Mouse (Mus musculus) spleen, adult 18-20 months (tissue): ENCODE measurements around the gene Aldh1l1.
A peak's percentile ranks its signal among the peaks of the same experiment; 100 is the strongest.

Experiments
- DNase-seq, 2 experiments: peaks; one replicate each; pipeline ENCODE4 v3.0.0; 2022; ENCODE audit warnings: mixed read lengths in 2 of 2

Aldh1l1 gene

DNA sequence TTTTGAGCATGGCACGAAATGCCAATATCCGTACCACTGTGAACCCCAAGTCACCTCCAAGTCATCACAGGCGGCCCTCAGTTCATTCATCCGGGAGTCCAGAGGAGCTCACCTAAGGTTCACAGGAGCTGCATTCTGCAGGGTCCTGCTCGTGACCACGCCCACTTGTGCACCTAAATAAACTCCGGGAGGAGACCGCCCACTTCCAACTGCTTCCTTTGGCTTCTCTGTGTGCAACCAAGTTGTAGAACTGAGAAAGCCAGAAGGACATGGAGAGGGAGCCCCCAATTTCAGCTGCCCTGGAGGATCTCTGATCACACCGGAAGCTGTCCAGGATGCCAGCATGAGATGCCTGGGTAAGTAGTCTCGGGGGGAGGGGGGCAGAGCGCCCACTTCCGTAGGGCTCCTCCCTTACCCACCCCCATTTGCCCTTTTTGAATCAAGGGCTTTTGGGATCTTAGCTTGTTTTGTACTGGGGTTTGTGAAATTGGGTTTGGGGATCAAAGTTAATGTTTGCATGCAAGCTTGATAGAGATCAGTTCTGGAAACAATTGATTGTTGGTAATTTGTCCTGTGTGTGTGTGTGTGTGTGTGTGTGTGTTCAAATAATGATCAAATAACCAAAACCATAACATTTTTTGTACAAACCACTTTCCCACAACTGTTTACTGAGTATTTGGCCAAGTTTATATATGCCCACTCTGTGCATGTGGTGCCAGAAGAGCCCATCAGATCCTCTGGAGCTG lies at the start of gene Aldh1l1:
Aldh1l1 (plus strand) TSS at position 252 of the 746 bp plus-strand sequence.
- no peak for DNase-seq

DNA sequence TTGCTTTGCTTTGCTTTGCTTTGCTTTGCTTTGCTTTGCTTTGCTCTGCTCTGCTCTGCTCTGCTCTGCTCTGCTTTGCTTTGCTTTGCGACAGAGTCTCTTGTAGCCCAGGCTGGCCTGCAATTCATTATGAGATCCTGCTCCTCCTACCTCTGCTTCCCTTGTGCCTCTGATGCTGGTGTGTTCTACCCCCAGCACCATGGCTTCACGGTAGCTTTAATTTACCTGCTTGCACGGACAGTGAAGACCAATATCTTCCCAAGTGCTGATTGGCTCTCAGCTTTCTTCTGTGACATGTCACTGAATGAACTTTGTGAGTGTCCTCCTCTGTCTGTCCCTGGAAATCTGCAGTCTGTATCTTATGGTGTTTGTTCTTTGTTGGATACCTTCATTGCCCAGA lies 49.2 kb upstream of the Aldh1l1 start:
- no peak for DNase-seq

DNA sequence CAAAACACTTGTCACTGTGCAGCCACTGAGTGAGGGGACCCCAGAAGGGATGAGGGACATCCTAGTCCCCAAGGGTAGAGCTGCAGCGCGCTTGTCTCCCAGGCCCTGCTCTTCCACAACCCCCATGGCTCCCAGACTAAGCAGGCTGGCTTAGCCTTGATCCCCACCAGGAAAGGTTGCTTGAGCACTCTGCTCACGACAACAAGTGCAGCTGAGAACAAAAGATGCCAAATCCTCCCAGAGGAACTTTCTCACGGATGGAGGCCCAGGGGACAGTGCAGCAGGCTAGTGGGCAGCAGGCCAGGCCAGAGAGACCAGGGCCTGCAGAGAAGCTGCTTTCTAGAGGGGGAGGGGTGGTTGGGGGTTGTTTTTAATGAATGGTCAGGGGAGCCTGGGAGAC lies 39.3 kb upstream of the Aldh1l1 start:
- DNase-seq: no peak

DNA sequence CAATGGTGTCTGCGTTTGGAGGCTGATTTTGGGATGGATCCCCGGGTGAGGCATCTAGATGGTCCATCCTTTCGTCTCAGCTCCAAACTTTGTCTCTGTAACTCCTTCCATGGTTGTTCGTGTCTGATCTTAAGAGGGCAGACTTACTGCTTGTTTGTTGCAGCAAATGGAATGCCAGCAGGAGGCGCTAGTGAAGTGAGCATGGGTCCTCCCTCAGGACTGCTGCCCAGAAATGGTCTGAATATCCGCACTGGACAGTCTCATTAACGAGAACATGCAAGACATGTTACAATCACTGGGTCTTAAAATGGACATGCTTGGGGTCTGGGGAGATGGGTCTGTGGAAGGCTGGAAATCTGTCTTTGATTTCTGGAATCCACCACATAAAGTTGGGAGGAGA lies 36.0 kb upstream of the Aldh1l1 start:
- DNase-seq: peak in 1 of 2 experiments; percentile 55

DNA sequence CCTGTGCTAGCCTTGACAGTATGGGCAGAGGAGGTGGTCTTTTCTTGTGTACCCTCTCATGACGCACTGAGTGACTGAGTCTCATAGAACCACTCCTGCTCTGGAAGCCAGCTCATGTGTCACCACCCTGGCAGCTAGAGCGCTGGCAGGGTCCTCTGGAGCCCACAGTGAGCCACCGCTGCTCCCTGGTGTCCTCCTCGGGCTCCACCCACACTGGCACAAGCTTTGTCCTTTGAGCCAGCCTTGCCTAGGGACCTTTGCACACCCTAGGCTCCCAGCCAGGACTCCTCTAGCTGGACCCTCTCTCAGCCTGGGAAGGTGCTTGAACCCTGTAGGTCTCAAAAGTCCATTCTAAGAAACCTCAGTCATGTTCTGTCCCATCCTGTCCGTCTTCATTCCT lies 35.5 kb upstream of the Aldh1l1 start:
- no peak for DNase-seq

DNA sequence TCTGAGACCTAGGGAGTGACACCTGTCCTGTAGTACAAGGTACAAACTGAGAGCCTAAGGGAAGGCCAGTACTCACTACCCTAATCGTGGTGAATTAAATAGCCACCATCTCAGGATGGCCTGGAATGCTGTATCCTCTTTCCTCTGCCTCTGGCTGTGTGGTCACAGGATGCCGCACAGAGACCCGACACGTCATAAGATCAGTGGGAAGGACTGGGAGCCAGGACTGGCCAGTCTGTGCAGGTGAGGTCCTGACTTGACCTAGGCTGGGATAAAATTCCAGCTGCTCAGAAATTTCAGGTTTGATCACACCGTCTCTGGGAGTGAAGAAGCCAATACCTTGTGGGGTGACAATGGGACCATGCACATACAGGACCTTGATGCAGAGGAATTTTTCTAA lies 34.7 kb upstream of the Aldh1l1 start:
- no peak for DNase-seq

DNA sequence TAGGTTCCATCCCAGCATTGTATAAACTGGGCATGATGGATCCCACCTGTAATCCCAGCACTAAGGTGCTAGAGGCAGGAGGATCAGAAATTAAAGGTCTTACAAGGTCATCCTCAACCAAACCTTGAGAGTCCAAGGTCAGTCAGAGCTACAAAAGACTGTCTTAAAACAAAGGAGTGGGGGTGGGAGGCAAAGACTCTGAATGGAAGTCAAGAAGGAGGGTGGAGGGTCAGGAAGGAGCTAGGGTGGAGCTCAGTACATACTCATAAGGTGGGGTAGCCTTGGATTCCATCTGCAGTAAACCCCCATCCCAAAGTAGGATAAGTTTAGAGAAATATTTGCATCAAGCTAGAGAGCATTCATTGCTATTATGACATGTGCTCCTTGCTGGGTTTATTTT lies 33.6 kb upstream of the Aldh1l1 start:
- no peak for DNase-seq

DNA sequence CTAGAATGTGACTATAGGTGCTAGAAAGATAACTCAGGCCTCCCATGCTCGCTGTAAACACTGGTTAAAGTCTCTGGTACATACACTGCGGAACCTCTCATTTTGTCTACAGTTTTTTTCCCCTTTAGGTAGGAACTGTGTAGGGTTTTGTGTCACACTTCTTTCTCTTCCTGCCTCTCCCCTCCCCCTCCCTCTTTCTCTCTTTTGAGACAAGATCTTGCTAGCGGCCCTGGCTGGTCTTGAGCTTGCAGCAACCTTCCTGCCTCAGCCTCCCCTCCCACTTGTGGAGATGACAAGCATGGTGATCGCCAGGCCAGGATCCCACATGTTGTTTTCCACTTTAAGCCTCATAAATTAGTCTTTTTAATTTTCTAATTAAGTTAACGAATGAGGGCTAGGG lies 32.5 kb upstream of the Aldh1l1 start:
- no peak for DNase-seq

DNA sequence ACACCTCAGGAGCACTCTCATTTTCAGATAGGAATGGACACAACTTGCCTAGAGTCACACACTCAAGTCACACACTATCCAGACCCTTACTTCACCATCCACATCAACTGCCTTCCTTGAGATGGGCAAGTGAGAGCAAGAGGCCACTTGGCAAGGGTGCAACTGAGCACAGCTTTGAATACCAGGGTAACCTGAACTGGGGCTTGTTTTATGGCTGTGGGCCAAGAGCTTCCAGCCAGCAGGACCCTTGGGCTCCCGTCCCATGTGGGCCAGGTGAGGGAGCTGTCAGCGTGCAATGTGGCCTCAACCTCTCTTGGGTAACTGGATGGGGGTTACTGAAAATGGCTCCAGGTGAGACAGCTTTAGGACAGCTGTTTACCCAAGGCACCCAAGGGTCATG lies 28.8 kb upstream of the Aldh1l1 start:
- no peak for DNase-seq

DNA sequence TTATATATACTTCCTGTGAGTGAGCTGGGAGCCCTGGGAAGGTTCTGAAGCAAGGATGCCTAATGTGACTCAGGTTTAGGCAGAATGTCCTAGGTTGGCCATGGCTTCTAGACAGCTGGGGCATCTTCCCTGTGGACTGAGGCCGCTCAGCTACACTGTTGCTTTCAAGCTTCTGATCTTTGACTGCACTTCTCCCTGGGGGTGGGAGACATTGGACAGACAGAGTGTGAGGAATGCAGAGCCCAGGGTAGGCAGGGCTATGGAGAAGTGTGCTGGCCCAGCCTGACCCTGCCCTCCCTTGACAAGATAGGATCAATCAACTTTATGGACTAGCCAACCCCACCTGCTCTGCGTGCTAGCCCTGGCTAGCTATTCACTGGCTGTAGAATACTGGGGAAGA lies 25.0 kb upstream of the Aldh1l1 start:
- no peak for DNase-seq

DNA sequence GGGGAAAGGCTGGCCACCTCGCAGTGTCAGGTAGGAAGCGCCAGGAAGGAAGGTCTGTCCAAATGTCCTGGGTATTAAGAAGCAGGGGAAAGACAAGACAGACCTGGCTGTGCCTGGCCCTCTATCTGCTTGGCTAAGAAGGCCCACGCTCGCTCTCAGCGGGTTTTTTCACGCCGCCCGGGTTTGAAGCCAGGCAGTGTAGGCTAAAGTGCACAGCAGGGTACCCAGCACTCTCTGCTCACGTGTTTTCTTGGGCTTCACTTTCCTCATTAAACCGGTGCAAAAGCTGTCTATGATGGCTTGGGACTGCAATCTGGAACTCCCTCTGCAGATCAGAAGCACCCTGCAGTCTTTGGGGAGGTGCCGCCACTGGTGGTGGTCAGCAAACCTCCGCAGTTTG lies 24.5 kb upstream of the Aldh1l1 start:
- DNase-seq: no peak

DNA sequence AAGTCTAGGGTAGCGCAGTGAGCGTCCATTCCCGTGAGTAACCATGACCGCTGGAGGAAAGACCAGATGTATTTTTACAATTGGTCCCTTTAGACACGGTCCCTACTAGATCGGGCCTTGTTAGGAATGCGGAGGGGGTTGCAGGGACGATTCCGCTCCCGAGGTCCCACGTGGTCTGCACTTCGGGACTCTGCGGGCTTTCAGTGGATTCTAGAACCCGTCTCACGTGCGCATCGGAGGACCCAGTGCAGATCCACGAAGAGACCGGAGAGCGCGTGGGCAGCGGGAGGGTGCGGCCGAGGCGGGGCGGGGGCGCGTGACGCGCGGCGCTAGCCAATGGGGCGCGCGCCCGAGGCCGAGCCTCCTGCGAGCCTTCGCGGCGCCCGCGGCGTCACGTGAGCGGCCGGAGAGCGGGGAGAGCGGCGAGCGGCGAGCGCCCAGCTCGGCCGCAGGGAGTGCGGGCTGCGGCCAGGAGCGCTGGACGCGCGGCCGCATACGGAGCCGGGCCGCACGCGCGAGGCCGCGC lies 24.0 kb upstream of the Aldh1l1 start, which contains the start of gene Klf15:
Klf15 (plus strand) TSS at position 396 of the 526 bp plus-strand sequence.
- DNase-seq: peak in 1 of 2 experiments; percentile 23

DNA sequence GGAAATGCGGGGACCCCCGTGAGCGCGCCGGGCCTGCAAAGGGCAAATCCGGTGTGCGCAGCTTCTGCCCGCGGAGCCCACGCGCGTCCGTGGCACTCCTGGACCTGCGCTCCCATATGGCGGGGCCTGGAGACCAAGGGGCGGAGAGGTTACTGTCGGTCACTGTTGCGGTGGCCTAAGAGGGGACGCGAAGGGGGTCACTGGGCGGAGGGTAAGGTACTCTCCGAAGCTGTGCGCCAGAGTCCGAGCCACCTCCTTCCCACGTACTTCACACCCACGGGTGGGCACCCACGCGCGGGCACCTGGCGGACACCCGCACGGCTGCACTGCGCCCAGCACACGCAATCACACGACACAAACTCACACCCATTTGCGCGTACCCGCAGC lies 23.4 kb upstream of the Aldh1l1 start:
- no peak for DNase-seq

DNA sequence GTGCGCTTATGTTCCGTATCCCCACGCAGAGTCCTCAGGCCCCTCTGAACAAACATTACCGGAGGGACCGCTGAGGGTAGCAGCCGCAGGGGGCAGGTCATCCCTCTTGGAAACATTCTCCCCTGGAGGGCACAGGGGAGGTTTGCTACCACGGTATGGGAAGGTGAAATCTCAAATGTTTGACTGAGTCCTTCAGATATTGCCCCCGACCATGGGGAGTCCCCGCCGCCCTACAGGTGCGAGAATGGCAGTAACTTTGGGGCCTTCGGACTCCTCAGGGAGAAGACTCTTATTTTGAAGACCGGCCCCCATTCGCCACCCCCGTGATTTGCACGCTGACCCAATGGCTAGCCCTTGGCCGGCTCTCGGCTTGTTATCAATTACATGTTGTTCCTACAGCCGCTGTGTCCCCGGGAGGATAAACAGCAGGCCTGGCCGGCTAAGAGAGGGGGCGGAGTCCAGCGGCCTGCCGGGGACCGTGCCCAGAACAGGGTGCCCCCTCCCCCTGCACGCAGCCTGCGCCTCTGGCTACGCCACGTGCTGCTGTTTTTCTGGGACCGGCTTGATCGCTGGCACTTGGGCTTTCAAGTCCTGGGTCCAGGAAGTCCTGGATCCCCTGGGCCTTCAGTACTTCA lies 22.9 kb upstream of the Aldh1l1 start:
- DNase-seq: peak; percentile 20 to 40

DNA sequence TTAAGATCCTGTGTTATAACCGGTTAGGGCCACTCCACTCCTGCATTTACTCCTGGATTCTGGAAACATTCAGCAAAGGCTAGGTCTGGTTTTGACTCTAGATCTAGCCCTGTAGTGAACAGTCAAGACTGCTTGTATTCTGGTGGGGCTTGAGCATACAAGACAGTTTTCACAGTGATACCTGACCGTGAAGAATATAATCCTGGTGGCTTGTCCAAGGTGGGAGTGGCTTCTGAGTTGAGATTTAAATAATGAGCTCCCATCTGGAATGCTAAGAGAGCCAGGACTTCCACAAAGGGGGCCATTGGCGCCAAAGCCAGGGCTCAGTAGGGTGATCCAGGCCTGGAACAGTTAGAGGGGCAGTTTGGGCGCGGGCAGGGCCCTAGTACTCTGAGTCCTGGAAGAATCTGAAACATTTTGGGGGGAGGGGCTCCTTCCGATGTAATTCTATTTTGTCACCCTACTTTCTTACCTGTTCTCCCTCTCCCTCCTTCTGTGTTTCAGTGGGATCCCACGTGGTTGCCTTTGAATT lies 22.3 kb upstream of the Aldh1l1 start:
- DNase-seq: no peak

DNA sequence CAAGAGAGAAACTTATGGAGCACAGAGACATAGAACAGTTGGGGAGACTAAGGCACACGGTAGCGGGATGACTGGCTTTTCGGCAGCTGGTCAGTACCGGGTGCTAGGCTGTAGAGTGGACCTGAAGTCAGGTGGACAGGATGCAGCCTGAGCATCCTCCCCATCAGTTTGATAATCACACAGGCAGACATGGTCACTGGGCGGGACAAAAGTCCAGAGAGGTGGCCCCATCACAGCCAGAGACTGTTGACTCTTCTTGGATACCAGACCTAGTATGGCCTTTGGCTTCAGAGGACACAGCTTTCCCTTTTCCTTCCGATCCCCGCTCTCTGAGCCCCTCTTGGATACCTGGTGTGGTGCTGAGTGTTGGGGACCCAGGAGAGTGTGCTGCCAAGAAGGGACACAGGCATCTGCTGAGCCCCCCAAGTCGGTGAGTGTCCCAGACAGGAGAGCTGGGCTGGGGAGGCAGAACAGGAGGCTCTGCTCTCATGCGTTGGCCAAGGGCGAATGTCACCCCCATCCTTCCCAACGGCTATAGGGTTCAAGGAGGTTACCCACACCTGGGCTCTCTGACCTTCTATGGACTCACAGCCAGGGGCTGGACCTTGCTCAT lies 21.1 kb upstream of the Aldh1l1 start:
- DNase-seq: no peak

DNA sequence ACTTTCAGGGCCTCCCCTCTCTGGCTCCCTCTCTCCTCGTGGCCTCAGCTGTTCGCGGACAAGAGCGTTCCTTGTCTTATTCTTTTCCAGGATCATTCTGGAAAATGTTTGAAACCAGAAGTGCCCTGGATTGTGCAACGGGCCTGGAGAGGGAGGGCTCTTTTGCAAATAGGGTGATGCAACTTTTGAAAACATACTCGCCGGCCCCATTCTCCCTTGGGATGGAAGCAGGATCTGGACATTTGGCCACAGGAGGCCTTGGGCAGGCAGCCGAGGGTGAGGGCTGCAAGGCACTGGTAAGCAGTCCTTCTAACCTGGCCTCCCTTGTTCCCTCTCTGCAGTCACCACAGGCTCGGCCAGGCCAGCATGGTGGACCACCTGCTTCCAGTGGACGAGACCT lies 20.1 kb upstream of the Aldh1l1 start:
- no peak for DNase-seq

DNA sequence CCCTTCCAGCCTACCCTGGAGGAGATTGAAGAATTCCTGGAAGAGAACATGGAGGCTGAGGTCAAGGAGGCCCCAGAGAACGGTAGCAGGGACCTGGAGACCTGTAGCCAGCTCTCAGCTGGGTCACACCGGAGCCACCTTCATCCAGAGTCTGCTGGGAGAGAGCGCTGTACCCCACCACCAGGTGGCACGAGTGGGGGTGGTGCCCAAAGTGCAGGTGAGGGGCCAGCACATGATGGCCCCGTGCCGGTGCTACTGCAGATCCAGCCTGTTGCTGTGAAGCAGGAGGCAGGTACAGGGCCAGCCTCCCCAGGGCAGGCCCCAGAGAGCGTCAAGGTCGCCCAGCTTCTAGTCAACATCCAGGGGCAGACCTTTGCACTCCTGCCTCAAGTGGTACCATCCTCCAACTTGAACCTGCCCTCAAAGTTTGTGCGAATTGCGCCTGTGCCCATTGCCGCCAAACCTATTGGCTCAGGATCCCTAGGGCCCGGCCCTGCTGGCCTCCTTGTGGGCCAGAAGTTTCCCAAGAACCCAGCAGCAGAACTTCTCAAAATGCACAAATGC lies 19.3 kb upstream of the Aldh1l1 start:
- DNase-seq: no peak

DNA sequence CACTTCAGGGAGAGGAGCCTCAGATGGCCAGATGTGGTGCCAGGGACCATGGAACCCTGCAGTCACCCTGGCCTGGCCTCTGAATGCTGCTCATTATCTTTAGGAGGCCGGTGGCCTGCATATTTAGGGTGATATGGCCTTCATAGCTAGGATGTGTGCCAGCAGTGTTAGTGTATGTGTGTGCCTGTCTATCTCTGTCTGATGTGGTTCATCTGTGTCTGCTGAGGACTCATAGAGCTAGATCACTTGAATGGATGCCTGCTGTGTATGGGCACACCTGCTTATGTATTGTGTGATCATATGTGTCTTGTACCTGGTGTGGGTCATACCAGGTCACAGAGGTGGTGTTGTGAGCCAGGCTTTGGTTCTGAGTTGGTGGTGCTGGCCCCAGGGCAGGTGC lies 18.0 kb upstream of the Aldh1l1 start:
- DNase-seq: no peak

DNA sequence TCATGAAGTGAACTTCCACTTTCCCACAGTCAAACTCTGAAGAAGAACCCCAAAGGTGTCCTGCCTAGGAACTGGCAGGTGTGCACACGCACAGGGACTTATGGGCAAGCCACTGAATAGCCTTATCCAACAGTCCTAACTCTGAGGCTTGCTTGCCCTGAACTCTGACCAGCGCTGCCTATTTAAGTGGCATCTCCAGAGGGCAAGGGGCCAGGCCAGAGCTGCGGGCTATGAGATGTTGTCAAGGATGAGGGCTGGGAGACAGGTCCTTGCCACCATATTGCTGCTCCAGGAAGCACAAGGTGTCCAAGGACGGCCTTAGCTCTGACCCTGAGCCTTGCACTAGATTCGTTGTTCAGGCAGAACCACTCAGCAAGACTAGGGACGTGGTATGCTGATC lies 17.2 kb upstream of the Aldh1l1 start:
- no peak for DNase-seq

DNA sequence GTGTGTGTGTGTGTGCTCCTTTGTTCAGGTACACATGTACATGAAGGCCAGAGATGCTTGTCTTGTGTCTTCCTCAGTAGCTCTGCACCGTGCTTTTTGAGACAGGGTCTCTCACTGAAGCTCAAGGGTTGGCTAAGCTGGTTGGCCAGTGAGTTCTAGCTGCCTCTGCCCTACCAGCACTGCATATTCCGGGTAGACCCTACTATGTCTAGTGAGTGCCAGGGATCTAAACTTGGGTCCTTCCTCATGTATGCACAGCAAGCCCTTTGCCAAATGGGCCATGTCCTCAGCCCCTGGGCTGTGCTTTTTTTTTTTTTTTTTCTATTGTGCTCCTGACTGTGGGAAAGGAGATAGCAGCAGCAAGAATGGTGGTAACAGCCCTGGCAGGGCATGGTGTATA lies 16.0 kb upstream of the Aldh1l1 start:
- DNase-seq: no peak

DNA sequence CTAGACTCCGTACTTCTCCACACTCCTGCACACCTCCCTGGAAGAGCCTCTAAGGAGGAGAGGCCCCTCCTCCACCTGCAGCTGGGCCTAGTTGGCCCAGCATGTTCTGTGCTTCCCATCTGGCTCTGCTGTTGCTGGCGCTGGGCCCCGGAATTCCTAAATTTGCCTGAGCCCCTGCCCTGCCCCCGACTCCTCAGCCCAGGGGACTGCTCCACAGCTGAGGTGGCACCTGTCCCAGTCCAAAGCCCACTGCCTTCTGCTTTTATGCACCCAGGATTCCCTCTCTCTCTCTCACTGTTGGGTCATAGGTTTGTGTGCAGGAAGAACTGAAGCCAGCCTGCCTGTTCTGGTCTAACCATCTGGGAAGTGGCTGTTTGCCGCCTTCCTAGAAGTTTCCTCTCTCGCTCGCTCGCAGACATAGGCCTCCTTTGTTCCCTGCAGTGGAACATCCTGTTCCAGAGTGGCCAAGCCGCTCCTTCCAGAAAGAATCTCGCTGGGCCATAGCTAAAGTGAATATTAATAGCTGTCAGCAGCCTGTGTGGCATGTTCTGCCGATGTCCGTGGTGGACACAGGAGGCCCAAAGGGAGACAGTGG lies 15.2 kb upstream of the Aldh1l1 start:
- no peak for DNase-seq

DNA sequence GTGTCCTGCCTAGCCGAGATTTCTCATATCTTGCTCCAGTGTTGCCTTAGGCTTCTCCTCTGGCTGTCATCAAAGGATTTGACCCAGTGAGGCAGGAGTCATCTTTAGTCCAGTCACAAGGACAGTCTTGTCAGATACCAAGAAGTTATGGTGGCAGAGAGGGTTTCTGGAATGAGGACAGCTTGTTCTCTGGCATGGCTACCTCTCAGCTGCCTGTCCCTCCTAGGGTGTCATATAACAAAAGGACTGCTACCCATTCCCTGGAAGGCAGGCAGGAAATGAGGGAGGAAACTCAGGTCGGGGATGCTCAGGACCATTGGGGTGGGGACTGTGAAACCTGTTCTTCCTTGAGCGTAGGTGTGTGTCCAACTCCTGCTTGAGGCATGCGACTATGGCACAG lies 14.1 kb upstream of the Aldh1l1 start:
- DNase-seq: no peak
